Mouse (Mus musculus): Measurements from ENCODE around the gene Sike1. TPM values are rescaled to one million over a fixed set of nuclear protein-coding genes. Genes with fewer than 3 reads are reported as not detected.

Sike1 gene
- total RNA-seq (2014; rRNA removed) (25.9 and 30.8 TPM in 2 replicates), polyA plus RNA-seq (2015; fragmentation: Nextera tagmentation; extraction: Ambion mirVana) (43.5 and 45.7 TPM in 2 replicates)

DNA sequence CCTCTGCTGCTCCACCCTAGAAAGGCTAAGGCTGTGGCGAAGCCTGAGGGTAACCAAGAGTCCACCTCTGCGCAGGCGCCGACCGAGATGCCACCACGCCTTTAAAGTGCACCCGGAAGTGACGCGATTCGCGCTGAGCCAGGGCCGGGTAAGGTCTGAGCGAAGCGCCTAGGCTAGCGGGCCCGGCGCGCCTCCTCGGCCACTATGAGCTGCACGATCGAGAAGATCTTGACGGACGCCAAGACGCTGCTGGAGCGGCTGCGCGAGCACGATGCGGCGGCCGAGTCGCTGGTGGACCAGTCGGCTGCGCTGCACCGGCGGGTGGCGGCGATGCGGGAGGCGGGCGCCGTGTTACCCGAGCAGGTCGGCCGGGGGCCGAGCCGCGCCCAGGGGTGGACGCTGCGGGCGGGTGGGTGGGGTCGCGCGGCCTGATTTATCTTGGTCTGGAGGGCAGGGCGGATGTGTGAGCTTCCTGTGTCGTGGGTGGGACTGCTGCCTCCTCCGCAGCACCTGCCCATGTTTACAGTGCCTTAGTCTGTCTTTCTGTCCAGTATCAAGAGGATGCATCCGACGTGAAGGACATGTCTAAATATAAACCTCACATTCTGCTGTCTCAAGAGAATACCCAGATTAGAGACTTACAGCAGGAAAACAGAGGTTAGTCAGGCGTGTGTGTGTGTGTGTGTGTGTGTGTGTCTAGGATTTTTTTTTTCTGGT is at the start of gene Sike1:
Gene Sike1 (plus strand): TSS at position 104 of the 717 bp plus-strand sequence.
- H3K27me3 ChIP-seq (ENCODE audit: insufficient read depth, low read length), result no peaks in the 10 kb centered on the region
- peak within 1 kb of the TSS; percentile 76 for H3K4me3 ChIP-seq (ENCODE audit: low read length)
- H3K36me3 ChIP-seq (ENCODE audit: insufficient read depth, low read length), result peaks cover 16% of the 10 kb centered on the region
- peaks cover 5% of the 10 kb centered on the region; the same call in 1 of the 2 replicates for H3K4me1 ChIP-seq (ENCODE audit: insufficient read depth, low read length)
- H3K9me3 ChIP-seq (ENCODE audit: low read length), result no peaks in the 10 kb centered on the region
- TF ChIP-seq CTCF (IDR thresholded peaks at IDR 0.05; ENCODE audit: low read depth), result no peak
- H3K27ac ChIP-seq, result peak within 1 kb of the TSS; percentile 93
- DNase-seq (ENCODE audit: low spot score) (peak; percentile 95), ATAC-seq (peak; percentile 98)
- H3K9ac ChIP-seq (replicated peaks; ENCODE audit: low read length), result peak within 1 kb of the TSS; percentile 89
- peak within 1 kb of the TSS; percentile 69 for H3K4me2 ChIP-seq (ENCODE audit: low read depth, low read length)
- under 1% methylated on average over 55 of the region's 60 CpGs for whole genome bisulfite sequencing

- no peak for TF ChIP-seq CTCF (IDR thresholded peaks at IDR 0.05; ENCODE audit: low read depth)
- H3K9me3 ChIP-seq (ENCODE audit: low read length), result no peaks in the 10 kb centered on the region
- no peak for DNase-seq (ENCODE audit: low spot score)
- ATAC-seq, result no peak
- no peaks in the 10 kb centered on the region for H3K27me3 ChIP-seq (ENCODE audit: insufficient read depth, low read length)
- no peaks in the 10 kb centered on the region for H3K4me1 ChIP-seq (ENCODE audit: insufficient read depth, low read length)
- H3K36me3 ChIP-seq (ENCODE audit: insufficient read depth, low read length), result no peaks in the 10 kb centered on the region
- WGBS, result 81% methylated on average over 3 of the region's 3 CpGs
- H3K4me3 ChIP-seq (ENCODE audit: low read length), result no peak overlapping the region
- H3K9ac ChIP-seq (replicated peaks; ENCODE audit: low read length), result no peak overlapping the region
- H3K27ac ChIP-seq, result no peak overlapping the region
- no peak overlapping the region for H3K4me2 ChIP-seq (ENCODE audit: low read depth, low read length)
Observed at GRCm38 (mm10) chr3:102946312-102946711, 49.2 kb upstream of the Sike1 start.

- Histone ChIP-seq H3K4me3 (ENCODE audit: low read length) (no peak overlapping the region), H3K4me1 (ENCODE audit: insufficient read depth, low read length) (no peaks in the 10 kb centered on the region), H3K9ac (replicated peaks; ENCODE audit: low read length) (no peak overlapping the region), H3K27me3 (ENCODE audit: insufficient read depth, low read length) (no peaks in the 10 kb centered on the region), H3K27ac (no peak overlapping the region), H3K36me3 (ENCODE audit: insufficient read depth, low read length) (no peaks in the 10 kb centered on the region), H3K9me3 (ENCODE audit: low read length) (no peaks in the 10 kb centered on the region), H3K4me2 (ENCODE audit: low read depth, low read length) (no peak overlapping the region)
- DNase-seq (ENCODE audit: low spot score) (no peak), ATAC-seq (no peak)
- no peak for TF ChIP-seq CTCF (IDR thresholded peaks at IDR 0.05; ENCODE audit: low read depth)
- WGBS, result 44% methylated on average over 5 of the region's 5 CpGs
Observed at GRCm38 (mm10) chr3:102946861-102947260, 48.6 kb upstream of the Sike1 start.

GRCm38 (mm10) chr3:102954476-102954875 is 41.0 kb upstream of the Sike1 start:
- Histone ChIP-seq H3K27me3 (ENCODE audit: insufficient read depth, low read length) (no peaks in the 10 kb centered on the region), H3K36me3 (ENCODE audit: insufficient read depth, low read length) (no peaks in the 10 kb centered on the region), H3K4me2 (ENCODE audit: low read depth, low read length) (no peak overlapping the region), H3K9ac (replicated peaks; ENCODE audit: low read length) (no peak overlapping the region), H3K9me3 (ENCODE audit: low read length) (no peaks in the 10 kb centered on the region), H3K4me3 (ENCODE audit: low read length) (no peak overlapping the region), H3K4me1 (ENCODE audit: insufficient read depth, low read length) (no peaks in the 10 kb centered on the region), H3K27ac (no peak overlapping the region)
- DNase-seq (ENCODE audit: low spot score) (no peak), ATAC-seq (no peak)
- WGBS, result 94% methylated on average over 12 of the region's 12 CpGs
- no peak for TF ChIP-seq CTCF (IDR thresholded peaks at IDR 0.05; ENCODE audit: low read depth)

DNA sequence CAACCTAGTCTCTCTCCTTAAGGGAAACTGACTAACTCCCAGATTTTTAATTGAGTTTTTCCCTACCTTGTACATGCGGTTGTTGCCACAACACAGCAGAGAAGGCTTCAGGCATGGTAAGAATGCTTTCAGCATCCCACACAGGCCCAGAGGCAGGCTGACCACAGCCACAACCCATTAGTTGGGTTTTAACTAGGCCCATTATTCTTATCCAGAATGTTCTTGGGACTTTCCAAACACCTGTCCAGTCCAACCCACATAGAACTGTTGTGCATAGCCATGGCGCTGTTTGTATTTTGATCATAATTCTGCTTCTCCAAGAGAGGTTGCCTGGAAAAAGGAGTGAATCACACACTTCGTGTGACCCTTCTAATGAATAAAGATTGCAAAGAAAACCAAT is 40.4 kb upstream of the Sike1 start:
- Histone ChIP-seq H3K27me3 (ENCODE audit: insufficient read depth, low read length) (no peaks in the 10 kb centered on the region), H3K36me3 (ENCODE audit: insufficient read depth, low read length) (no peaks in the 10 kb centered on the region), H3K4me2 (ENCODE audit: low read depth, low read length) (no peak overlapping the region), H3K4me1 (ENCODE audit: insufficient read depth, low read length) (no peaks in the 10 kb centered on the region), H3K9me3 (ENCODE audit: low read length) (no peaks in the 10 kb centered on the region), H3K27ac (no peak overlapping the region), H3K9ac (replicated peaks; ENCODE audit: low read length) (no peak overlapping the region), H3K4me3 (ENCODE audit: low read length) (no peak overlapping the region)
- no peak for TF ChIP-seq CTCF (IDR thresholded peaks at IDR 0.05; ENCODE audit: low read depth)
- 88% methylated on average over 3 of the region's 3 CpGs for WGBS
- no peak for DNase-seq (ENCODE audit: low spot score)
- no peak for ATAC-seq

- TF ChIP-seq CTCF (IDR thresholded peaks at IDR 0.05; ENCODE audit: low read depth), result no peak
- H3K4me1 ChIP-seq (ENCODE audit: insufficient read depth, low read length), result no peaks in the 10 kb centered on the region
- H3K9me3 ChIP-seq (ENCODE audit: low read length), result no peaks in the 10 kb centered on the region
- no peak for ATAC-seq
- no peaks in the 10 kb centered on the region for H3K36me3 ChIP-seq (ENCODE audit: insufficient read depth, low read length)
- no peak overlapping the region for H3K27ac ChIP-seq
- H3K27me3 ChIP-seq (ENCODE audit: insufficient read depth, low read length), result no peaks in the 10 kb centered on the region
- no peak overlapping the region for H3K4me3 ChIP-seq (ENCODE audit: low read length)
- H3K4me2 ChIP-seq (ENCODE audit: low read depth, low read length), result no peak overlapping the region
- 54% methylated on average over 3 of the region's 3 CpGs for WGBS
- H3K9ac ChIP-seq (replicated peaks; ENCODE audit: low read length), result no peak overlapping the region
- DNase-seq (ENCODE audit: low spot score), result no peak
Observed at GRCm38 (mm10) chr3:102955596-102955995, 39.9 kb upstream of the Sike1 start.

- 59% methylated on average over 3 of the region's 3 CpGs for WGBS
- no peak for DNase-seq (ENCODE audit: low spot score)
- H3K4me1 ChIP-seq (ENCODE audit: insufficient read depth, low read length), result no peaks in the 10 kb centered on the region
- no peaks in the 10 kb centered on the region for H3K27me3 ChIP-seq (ENCODE audit: insufficient read depth, low read length)
- no peak within 1 kb of the TSS for H3K9ac ChIP-seq (replicated peaks; ENCODE audit: low read length)
- no peaks in the 10 kb centered on the region for H3K9me3 ChIP-seq (ENCODE audit: low read length)
- no peaks in the 10 kb centered on the region for H3K36me3 ChIP-seq (ENCODE audit: insufficient read depth, low read length)
- no peak for ATAC-seq
- no peak within 1 kb of the TSS for H3K27ac ChIP-seq
- no peak for TF ChIP-seq CTCF (IDR thresholded peaks at IDR 0.05; ENCODE audit: low read depth)
- no peak within 1 kb of the TSS for H3K4me2 ChIP-seq (ENCODE audit: low read depth, low read length)
- no peak within 1 kb of the TSS for H3K4me3 ChIP-seq (ENCODE audit: low read length)
Observed at GRCm38 (mm10) chr3:102964033-102964432, 31.5 kb upstream of the Sike1 start, which contains the start of gene Nr1h5. TSS of gene Nr1h5 (minus strand) at chr3:102964133.
